Mouse (Mus musculus): ENCODE data around the gene Ccm2. TPM values are rescaled to one million over a fixed set of nuclear protein-coding genes. Genes with fewer than 3 reads are reported as not detected.

The Ccm2 gene
- polyA plus RNA-seq, 1 experiment from 2014 or later = 94.3 TPM

DNA sequence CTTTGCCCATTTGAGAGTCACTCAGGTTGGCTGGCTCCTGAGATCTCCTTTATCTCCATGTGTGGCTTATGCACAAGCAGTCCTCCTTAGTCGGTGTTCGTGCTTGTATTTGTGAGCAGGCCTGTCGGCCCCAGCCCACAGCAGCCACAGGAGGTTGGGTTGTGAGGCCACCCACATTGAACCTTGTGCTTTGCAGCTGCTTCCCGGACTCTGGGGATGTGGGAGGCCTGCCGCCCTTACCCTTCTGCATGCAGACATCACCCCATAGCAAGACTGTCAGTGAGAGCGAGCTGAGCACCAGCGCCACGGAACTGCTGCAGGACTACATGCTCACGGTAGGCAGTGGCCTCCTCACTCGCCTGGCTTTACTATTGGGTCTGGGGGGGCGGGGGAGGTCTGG, 46.7 kb downstream of the Ccm2 start:
- H3K4me2 ChIP-seq = no peak overlapping the region
- H3K27me3 ChIP-seq (ENCODE audit: insufficient read depth, low read length) = no peaks in the 10 kb centered on the region
- DNase-seq = no peak
- WGBS = 62% methylated on average over 11 of the region's 11 CpGs
- H3K4me1 ChIP-seq (ENCODE audit: insufficient read depth) = no peaks in the 10 kb centered on the region
- no peak for ATAC-seq (ENCODE audit: insufficient read depth)
- peaks cover 99% of the 10 kb centered on the region for H3K36me3 ChIP-seq (ENCODE audit: insufficient read depth)
- H3K9ac ChIP-seq = no peak overlapping the region
- no peak overlapping the region; the same call in 1 of the 2 replicates for H3K27ac ChIP-seq (ENCODE audit: low read depth)
- H3K9me3 ChIP-seq (ENCODE audit: low read depth, low read length) = no peaks in the 10 kb centered on the region
- TF ChIP-seq CTCF (IDR thresholded peaks at IDR 0.05; ENCODE audit: low read depth) = no peak
- H3K4me3 ChIP-seq (ENCODE audit: low read depth, low read length) = no peak overlapping the region

DNA sequence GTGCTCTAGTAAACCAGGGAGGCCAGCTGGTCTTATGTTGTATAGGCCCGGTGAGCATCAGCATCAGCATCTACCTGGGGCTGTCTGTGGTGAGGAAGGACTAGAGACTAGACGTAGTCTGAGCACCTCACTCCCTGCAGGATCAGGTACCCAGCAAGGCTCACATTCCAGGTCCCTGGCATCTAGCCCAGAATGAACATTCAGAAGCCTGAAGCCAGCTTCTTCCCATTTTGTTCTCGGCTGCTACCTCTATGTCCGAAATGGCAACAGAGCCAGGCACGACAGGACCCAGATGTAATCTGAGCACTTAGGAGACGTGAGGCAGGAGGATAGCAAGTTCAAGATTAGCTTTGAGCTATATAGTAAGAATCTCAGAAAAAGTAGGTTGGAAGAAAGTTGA, 48.2 kb downstream of the Ccm2 start:
- Histone ChIP-seq H3K4me2 (no peak overlapping the region), H3K9ac (no peak overlapping the region), H3K27ac (ENCODE audit: low read depth) (no peak overlapping the region), H3K4me3 (ENCODE audit: low read depth, low read length) (no peak overlapping the region), H3K9me3 (ENCODE audit: low read depth, low read length) (no peaks in the 10 kb centered on the region), H3K27me3 (ENCODE audit: insufficient read depth, low read length) (no peaks in the 10 kb centered on the region), H3K36me3 (ENCODE audit: insufficient read depth) (peaks cover 84% of the 10 kb centered on the region), H3K4me1 (ENCODE audit: insufficient read depth) (no peaks in the 10 kb centered on the region)
- no peak for DNase-seq
- WGBS = 82% methylated on average over 6 of the region's 6 CpGs
- TF ChIP-seq CTCF (IDR thresholded peaks at IDR 0.05; ENCODE audit: low read depth) = no peak
- ATAC-seq (ENCODE audit: insufficient read depth) = no peak

DNA sequence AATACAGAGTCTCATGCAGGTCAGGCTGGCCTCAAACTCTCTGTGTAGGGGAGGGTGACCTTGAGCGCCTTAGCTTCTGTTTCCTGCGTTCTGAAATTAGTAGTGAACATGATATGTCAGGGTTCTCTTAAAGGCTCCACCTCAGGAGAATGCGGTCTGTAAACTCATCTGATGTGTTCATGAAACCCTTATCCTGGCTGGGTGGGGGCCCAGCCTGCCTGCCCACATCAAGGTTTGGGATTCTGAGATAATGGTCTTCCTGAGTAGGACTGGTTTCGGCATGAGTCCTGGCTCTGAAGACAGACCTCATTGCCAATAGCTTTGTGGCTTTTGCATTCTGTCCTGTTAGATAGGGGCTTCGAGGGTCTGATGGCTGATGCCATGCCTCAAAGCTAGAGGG, 48.7 kb downstream of the Ccm2 start:
- Histone ChIP-seq H3K27ac (ENCODE audit: low read depth) (no peak overlapping the region), H3K9me3 (ENCODE audit: low read depth, low read length) (no peaks in the 10 kb centered on the region), H3K4me2 (no peak overlapping the region), H3K4me1 (ENCODE audit: insufficient read depth) (no peaks in the 10 kb centered on the region), H3K36me3 (ENCODE audit: insufficient read depth) (peaks cover 79% of the 10 kb centered on the region), H3K4me3 (ENCODE audit: low read depth, low read length) (no peak overlapping the region), H3K27me3 (ENCODE audit: insufficient read depth, low read length) (no peaks in the 10 kb centered on the region), H3K9ac (no peak overlapping the region)
- no peak for DNase-seq
- no peak for TF ChIP-seq CTCF (IDR thresholded peaks at IDR 0.05; ENCODE audit: low read depth)
- WGBS = 92% methylated on average over 5 of the region's 5 CpGs
- no peak for ATAC-seq (ENCODE audit: insufficient read depth)

DNA sequence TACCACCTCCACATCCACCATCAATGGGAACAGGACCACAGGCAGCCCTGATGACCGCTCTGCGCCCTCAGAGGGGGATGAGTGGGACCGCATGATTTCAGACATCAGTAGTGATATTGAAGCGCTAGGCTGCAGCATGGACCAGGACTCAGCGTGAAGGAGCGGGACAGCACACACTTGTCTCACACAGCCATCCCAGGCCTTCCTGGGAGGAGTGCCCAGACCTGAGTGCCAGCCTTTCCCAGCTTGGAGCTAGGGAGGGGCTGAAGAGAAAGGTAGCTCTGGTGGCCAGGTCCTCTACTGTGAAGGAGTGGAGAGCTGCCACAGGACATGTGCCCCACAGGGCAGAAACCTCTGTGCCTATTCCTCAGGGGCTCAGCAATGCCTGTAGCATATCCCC, 49.5 kb downstream of the Ccm2 start:
- no peak for ATAC-seq (ENCODE audit: insufficient read depth)

DNA sequence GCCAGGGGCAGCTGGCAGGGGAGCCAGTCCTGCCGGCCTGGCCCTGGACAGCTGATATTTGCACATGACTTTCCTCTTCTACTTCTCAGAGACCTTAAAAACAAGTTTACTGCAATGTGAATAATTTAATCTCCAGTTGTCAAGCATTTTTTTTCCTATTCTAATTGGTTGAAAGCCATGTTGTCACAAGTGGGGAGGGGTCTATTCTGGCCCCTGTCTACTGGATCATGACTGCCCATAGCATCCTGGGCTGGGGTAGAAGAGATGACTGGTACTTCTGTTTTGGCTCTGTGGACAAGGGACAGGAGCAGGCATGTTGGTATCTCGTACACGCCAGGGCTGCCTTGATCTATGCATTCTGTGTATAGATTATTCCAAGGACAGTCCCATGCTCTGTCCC, 49.9 kb downstream of the Ccm2 start:
- Histone ChIP-seq H3K4me3 (ENCODE audit: low read depth, low read length) (no peak overlapping the region), H3K4me1 (ENCODE audit: insufficient read depth) (no peaks in the 10 kb centered on the region), H3K27ac (ENCODE audit: low read depth) (no peak overlapping the region), H3K36me3 (ENCODE audit: insufficient read depth) (peaks cover 68% of the 10 kb centered on the region), H3K27me3 (ENCODE audit: insufficient read depth, low read length) (no peaks in the 10 kb centered on the region), H3K4me2 (no peak overlapping the region), H3K9me3 (ENCODE audit: low read depth, low read length) (no peaks in the 10 kb centered on the region), H3K9ac (no peak overlapping the region)
- no peak for DNase-seq
- 77% methylated on average over 3 of the region's 3 CpGs for whole genome bisulfite sequencing
- TF ChIP-seq CTCF (IDR thresholded peaks at IDR 0.05; ENCODE audit: low read depth) = no peak
- ATAC-seq (ENCODE audit: insufficient read depth) = no peak

More for the DNA sequence above, 49.5 kb downstream of the Ccm2 start:
- Histone ChIP-seq H3K9me3 (ENCODE audit: low read depth, low read length) (no peaks in the 10 kb centered on the region), H3K4me2 (no peak overlapping the region), H3K27ac (ENCODE audit: low read depth) (no peak overlapping the region), H3K36me3 (ENCODE audit: insufficient read depth) (peaks cover 71% of the 10 kb centered on the region), H3K4me1 (ENCODE audit: insufficient read depth) (no peaks in the 10 kb centered on the region), H3K4me3 (ENCODE audit: low read depth, low read length) (no peak overlapping the region), H3K9ac (no peak overlapping the region), H3K27me3 (ENCODE audit: insufficient read depth, low read length) (no peaks in the 10 kb centered on the region)
- no peak for DNase-seq
- WGBS = 97% methylated on average over 6 of the region's 6 CpGs
- TF ChIP-seq CTCF (IDR thresholded peaks at IDR 0.05; ENCODE audit: low read depth) = no peak

DNA sequence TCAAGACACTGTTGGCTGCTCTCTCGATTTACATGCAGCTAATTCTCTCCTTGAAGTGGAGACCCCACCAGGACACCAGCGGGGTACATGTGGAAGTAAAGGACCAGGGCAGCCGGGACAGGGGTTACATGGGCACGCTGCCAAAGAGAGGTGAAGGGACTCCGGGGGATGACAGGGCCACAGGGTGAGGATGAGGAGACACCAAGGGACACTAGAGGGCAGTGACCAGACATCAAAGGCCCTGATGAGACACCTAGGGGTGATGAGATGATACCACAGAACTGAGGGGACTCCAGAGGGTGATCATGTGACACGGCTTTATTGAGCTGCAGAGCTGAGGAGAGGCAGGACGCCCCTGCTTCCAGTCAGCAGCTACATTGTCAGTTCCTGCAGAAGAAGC, 50.8 kb downstream of the Ccm2 start:
- Histone ChIP-seq H3K27ac (ENCODE audit: low read depth) (no peak overlapping the region), H3K4me3 (ENCODE audit: low read depth, low read length) (no peak overlapping the region), H3K4me2 (no peak overlapping the region), H3K36me3 (ENCODE audit: insufficient read depth) (peaks cover 58% of the 10 kb centered on the region), H3K27me3 (ENCODE audit: insufficient read depth, low read length) (no peaks in the 10 kb centered on the region), H3K9me3 (ENCODE audit: low read depth, low read length) (no peaks in the 10 kb centered on the region), H3K9ac (no peak overlapping the region), H3K4me1 (ENCODE audit: insufficient read depth) (no peaks in the 10 kb centered on the region)
- TF ChIP-seq CTCF (IDR thresholded peaks at IDR 0.05; ENCODE audit: low read depth) = no peak
- WGBS = 57% methylated on average over 7 of the region's 7 CpGs
- DNase-seq (no peak), ATAC-seq (ENCODE audit: insufficient read depth) (no peak)

DNA sequence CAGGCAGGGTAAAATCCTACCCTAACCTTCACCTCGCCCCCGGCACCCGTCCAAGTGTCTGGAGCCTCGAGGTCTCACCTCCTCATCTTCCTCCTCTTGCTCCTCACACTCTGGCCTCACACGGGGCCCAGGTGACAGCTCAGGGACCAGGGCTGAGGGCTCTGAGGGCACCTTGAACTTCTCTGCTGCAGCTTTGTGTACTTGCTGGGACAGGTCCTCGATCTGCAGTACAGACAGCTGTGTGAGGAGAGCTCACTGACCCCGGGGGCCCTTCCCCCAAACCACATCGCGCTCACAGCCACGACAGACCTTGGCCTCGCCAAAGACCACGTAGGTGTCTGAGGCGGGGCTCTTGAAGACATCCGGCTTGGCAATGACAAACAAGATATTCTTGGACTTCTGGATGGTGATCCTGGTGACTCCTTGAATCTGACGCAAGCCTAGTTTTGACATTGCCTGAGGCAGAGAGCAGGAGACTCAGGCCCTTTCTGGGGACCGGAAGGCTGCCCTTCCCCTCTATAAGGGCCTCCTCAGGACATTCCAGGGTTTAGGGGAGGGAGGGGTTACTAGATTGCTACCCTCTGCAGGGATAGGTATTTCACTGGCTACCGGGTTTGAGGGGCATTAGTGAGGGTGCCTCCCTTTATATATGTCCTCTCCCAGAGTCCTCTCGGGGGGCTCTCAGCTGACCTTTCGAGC, 51.7 kb downstream of the Ccm2 start:
- TF ChIP-seq CTCF (IDR thresholded peaks at IDR 0.05; ENCODE audit: low read depth) = no peak
- Histone ChIP-seq H3K4me1 (ENCODE audit: insufficient read depth) (no peaks in the 10 kb centered on the region), H3K4me3 (ENCODE audit: low read depth, low read length) (no peak overlapping the region), H3K27ac (ENCODE audit: low read depth) (no peak overlapping the region), H3K4me2 (no peak overlapping the region), H3K36me3 (ENCODE audit: insufficient read depth) (peaks cover 50% of the 10 kb centered on the region), H3K27me3 (ENCODE audit: insufficient read depth, low read length) (no peaks in the 10 kb centered on the region), H3K9me3 (ENCODE audit: low read depth, low read length) (no peaks in the 10 kb centered on the region), H3K9ac (no peak overlapping the region)
- DNase-seq = no peak
- ATAC-seq (ENCODE audit: insufficient read depth) = no peak
- 40% methylated on average over 19 of the region's 19 CpGs for WGBS

Data from lung, embryonic 14.5 days (tissue).